Mouse (Mus musculus) embryo, embryonic 9.5 days (tissue): Measurements from ENCODE around the gene Ero1lb.
"Not testable (repeated sequence)": the region's sequence is repeated elsewhere in the genome, so short reads cannot be mapped to it uniquely, and the experiment has no call there.

Experiments
- DNase-seq: peaks from one replicate; pipeline ENCODE4 v3.0.0-alpha.2; 2017; ENCODE audit errors: extremely low spot score

Ero1lb gene

GRCm38 (mm10) chr13:12574979-12575536 lies 9.4 kb downstream of the Ero1lb start:
- no peak for DNase-seq

GRCm38 (mm10) chr13:12578145-12578544 lies 12.5 kb downstream of the Ero1lb start:
- DNase-seq: no peak

- peak; percentile 56 for DNase-seq
Measured at GRCm38 (mm10) chr13:12589003-12589402, 23.3 kb downstream of the Ero1lb start.

- not testable (repeated sequence) for DNase-seq
Measured at GRCm38 (mm10) chr13:12597075-12597474, 31.4 kb downstream of the Ero1lb start.

- not testable (repeated sequence) for DNase-seq
Measured at GRCm38 (mm10) chr13:12610206-12610605, 44.5 kb downstream of the Ero1lb start.

GRCm38 (mm10) chr13:12614026-12614425 lies 48.4 kb downstream of the Ero1lb start:
- DNase-seq: not testable (repeated sequence)

- DNase-seq: not testable (repeated sequence)
Measured at GRCm38 (mm10) chr13:12614591-12614990, 48.9 kb downstream of the Ero1lb start.

GRCm38 (mm10) chr13:12615014-12615413 lies 49.3 kb downstream of the Ero1lb start:
- DNase-seq: not testable (repeated sequence)

GRCm38 (mm10) chr13:12616489-12616888 lies 50.8 kb downstream of the Ero1lb start:
- not testable (repeated sequence) for DNase-seq

GRCm38 (mm10) chr13:12619808-12620207 lies 54.1 kb downstream of the Ero1lb start:
- DNase-seq: not testable (repeated sequence)

- DNase-seq: not testable (repeated sequence)
Measured at GRCm38 (mm10) chr13:12626061-12626460, 60.4 kb downstream of the Ero1lb start.

GRCm38 (mm10) chr13:12627746-12628145 lies 62.1 kb downstream of the Ero1lb start:
- DNase-seq: not testable (repeated sequence)

- not testable (repeated sequence) for DNase-seq
Measured at GRCm38 (mm10) chr13:12628181-12628580, 62.5 kb downstream of the Ero1lb start.

- not testable (repeated sequence) for DNase-seq
Measured at GRCm38 (mm10) chr13:12630252-12630651, 64.6 kb downstream of the Ero1lb start.

- DNase-seq: not testable (repeated sequence)
Measured at GRCm38 (mm10) chr13:12634941-12635588, 69.4 kb downstream of the Ero1lb start.

- DNase-seq: not testable (repeated sequence)
Measured at GRCm38 (mm10) chr13:12642795-12643194, 77.1 kb downstream of the Ero1lb start.

GRCm38 (mm10) chr13:12646676-12647075 lies 81.0 kb downstream of the Ero1lb start:
- DNase-seq: not testable (repeated sequence)

GRCm38 (mm10) chr13:12650020-12650876 lies 84.6 kb downstream of the Ero1lb start:
- DNase-seq: peak; percentile 63

- DNase-seq: peak; percentile 55
Measured at GRCm38 (mm10) chr13:12650877-12651176, 85.2 kb downstream of the Ero1lb start.
